Mouse (Mus musculus) cortical plate, adult 2 months (tissue): ENCODE results near the gene Pola2.

Source experiments
- CTCF ChIP-seq: fragments of 200-500 bp; IDR thresholded peaks from 2 replicates; pipeline ENCODE4 v1.5.1; 2011; ENCODE audit warnings: mild to moderate bottlenecking, control low read depth, low read length; ENCODE audit not compliant: insufficient read depth; ENCODE audit errors: extremely low read depth
- POLR2A ChIP-seq: fragments of 200-500 bp; IDR thresholded peaks from 2 replicates; pipeline ENCODE4 v1.6.1; 2011; ENCODE audit warnings: mild to moderate bottlenecking, low read length, control low read depth; ENCODE audit not compliant: insufficient read depth; ENCODE audit errors: extremely low read depth

GRCm38 (mm10) chr19:5986043-5986442 lies 22.0 kb upstream of the Pola2 start, which contains the start of gene Slc22a20:
- TF ChIP-seq CTCF (no peak), POLR2A (no peak)
